Mouse (Mus musculus) left cerebral cortex, postnatal 14 days (tissue): Measurements from ENCODE around the gene Rab5if. TPM values are rescaled to one million over a fixed set of nuclear protein-coding genes. Genes with fewer than 3 reads are reported as not detected.
"Not testable (repeated sequence)": the region's sequence is repeated elsewhere in the genome, so short reads cannot be mapped to it uniquely, and the experiment has no call there.

Experiments used
- DNase-seq, 2 experiments: peaks; one replicate each; pipeline ENCODE4 v3.0.0; 2021 to 2022; ENCODE audit warnings: low spot score in 2 of 2, mixed read lengths in 1 of 2
- intact Hi-C: fragments of 180-260 bp; cut with DNase I; formaldehyde crosslinking; loops from one replicate; pipeline ENCODE4 v1.15.1; 2025
- total RNA-seq, 2 experiments: library from RNA; stranded (reverse); gene quantifications; 2 replicates each; pipeline ENCODE4 v1.2.3; 2021

Rab5if gene
- total RNA-seq, 2 experiments from 2014 or later, result 113 to 125 TPM

DNA sequence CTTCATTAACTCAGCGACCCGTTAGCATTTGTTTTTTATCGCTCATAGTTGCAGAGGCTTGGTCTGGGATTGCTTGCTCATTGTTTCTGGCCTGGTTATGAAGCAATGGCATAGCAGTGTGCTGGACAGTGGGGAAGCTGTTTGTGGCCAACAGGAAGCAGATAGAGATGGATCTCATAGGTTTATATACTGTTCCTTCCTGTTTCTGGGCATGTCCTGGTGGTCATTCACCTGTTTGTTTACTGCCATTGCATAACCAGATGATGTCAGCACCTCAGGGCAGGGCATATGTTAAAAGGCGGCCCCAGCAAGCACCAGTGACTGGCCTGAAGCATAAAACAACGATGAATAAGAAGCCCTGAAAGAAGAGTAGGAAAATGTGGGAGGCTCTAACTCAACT is 12.4 kb upstream of the Rab5if start:
- intact Hi-C loops, result loop anchor here (10.0 kb wide), 1 partner anchor 306 kb away; the partner anchor contains the start of gene Aar2
- no peak for DNase-seq

DNA sequence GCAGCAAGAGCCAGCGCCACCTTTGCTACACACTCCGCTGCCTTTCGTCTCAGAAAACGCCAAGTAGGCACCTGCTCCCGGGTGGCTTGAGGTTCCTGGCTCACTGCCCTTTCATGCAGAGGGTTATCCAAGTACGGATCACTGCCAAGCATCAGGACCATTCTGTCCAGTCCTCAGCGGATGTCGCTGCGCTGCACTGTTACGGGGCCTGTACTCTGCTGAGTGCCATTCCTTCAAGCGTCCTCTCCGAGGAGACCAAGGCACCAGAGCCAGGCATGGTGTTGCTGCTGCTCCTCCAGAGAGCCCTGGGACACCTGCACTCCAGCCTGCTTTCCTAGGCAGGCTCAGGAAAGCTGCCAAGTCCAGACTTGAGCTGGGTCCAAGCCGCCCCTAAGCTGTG is 9.3 kb upstream of the Rab5if start:
- not testable (repeated sequence) for DNase-seq
- intact Hi-C loops, result loop anchor here (10.0 kb wide), 1 partner anchor 309 kb away; the partner anchor contains the start of gene Aar2

- DNase-seq, result peak; percentile 60 to 62
These were observed 8.7 kb upstream of the Rab5if start for GRCm38 (mm10) chr2:156853999-156854771.

GRCm38 (mm10) chr2:156856311-156856710 is 6.6 kb upstream of the Rab5if start:
- intact Hi-C loops, result loop anchor here (10.0 kb wide), 1 partner anchor 312 kb away; the partner anchor contains the start of gene Aar2
- no peak for DNase-seq

More at GRCm38 (mm10) chr2:156853999-156854771, 8.7 kb upstream of the Rab5if start:
- intact Hi-C loops, result loop anchor here (2.0 to 10.0 kb wide), 2 partner anchors 45 to 309 kb away; partner anchors contain the start of gene Aar2

GRCm38 (mm10) chr2:156857385-156857791 is 5.5 kb upstream of the Rab5if start:
- DNase-seq, result no peak
- intact Hi-C loops, result loop anchor here (10.0 kb wide), 1 partner anchor 313 kb away; the partner anchor contains the start of gene Aar2

GRCm38 (mm10) chr2:156857835-156858234 is 5.1 kb upstream of the Rab5if start, which contains the start of gene 4930518I15Rik:
Gene 4930518I15Rik (minus strand): TSS chr2:156857946.
- DNase-seq, result no peak
- intact Hi-C loops, result loop anchor here (10.0 kb wide), 1 partner anchor 313 kb away; the partner anchor contains the start of gene Aar2

DNA sequence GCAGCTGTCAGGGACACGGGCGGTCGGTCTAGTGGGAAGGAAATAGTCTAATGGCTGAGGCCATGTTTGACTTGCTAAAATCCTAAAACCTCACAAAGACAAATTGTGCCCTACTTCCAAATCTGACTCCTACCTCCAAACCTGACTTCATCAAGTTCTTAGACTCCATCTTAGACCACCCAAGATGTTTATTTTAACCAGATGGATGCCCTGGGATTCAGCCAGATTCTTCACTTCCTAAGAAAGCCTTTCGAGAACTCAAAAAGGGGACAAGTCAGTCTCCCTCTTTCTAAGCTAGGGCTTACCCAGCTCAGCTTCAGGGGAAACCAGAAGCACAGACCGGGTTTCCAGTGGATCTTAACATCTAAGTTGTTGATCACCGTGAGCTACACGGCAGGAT is 4.3 kb upstream of the Rab5if start:
- intact Hi-C loops, result loop anchor here (10.0 kb wide), 1 partner anchor 314 kb away; the partner anchor contains the start of gene Aar2
- DNase-seq, result no peak

DNA sequence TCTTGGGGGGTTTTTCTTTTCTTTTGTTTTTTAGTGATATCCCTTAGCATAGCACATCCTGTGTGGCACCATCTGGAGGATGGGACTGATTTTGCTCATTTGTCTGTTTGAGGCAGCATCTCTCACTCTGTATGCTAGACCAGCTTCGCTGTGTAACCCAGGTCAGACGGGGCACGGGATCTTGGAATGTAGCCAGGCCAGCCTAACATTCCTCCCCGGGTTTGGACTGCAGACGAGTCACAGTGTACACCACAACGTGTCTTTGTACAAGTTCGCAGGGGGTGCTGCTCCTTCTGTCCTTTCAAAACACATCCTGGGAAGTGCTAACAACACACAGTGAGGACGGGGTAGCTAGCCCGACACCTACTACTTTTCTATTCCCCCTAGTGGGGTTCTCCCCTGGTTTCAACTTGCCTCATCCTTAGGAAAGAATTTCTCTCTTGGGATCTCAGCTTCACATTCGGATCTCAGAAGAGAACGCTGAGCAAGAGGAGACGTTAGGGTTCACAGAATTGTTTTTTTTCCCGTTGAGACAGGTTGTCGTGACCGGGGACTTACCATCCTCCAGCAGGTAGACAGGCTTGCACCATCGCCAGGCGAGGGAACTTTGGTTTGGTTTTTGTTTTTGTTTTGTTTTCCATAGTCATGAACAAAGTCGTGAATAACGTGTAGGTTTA is 749 bp upstream of the Rab5if start:
- peak in 1 of 2 experiments; percentile 28 for DNase-seq
- intact Hi-C loops, result no loop called here

- DNase-seq, result no peak
- intact Hi-C loops, result no loop called here
These were observed 696 bp downstream of the Rab5if start for GRCm38 (mm10) chr2:156863487-156864160.

GRCm38 (mm10) chr2:156864481-156864880 is 1.6 kb downstream of the Rab5if start:
- no peak for DNase-seq
- intact Hi-C loops, result no loop called here

DNA sequence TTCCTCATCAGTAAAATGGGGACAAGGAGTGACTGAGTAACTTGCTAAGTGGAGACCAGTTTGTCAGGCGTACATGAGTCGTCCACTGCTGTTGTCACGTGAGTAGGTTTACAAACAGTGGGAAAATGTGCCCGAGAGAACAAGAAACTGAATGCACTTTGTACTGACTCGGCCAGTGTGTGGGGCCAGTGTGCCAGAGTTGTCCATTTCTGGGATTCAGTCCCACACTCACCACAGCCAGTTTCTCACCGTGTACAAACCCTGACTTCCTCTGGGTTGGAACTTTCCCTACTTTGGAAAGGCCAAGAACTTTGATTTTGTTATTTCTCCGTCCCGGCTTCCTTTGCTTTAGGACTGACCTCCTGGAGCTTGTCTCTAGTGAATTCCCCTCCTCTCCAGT is 6.1 kb downstream of the Rab5if start:
- DNase-seq, result peak; percentile 25 to 38
- intact Hi-C loops, result no loop called here

DNA sequence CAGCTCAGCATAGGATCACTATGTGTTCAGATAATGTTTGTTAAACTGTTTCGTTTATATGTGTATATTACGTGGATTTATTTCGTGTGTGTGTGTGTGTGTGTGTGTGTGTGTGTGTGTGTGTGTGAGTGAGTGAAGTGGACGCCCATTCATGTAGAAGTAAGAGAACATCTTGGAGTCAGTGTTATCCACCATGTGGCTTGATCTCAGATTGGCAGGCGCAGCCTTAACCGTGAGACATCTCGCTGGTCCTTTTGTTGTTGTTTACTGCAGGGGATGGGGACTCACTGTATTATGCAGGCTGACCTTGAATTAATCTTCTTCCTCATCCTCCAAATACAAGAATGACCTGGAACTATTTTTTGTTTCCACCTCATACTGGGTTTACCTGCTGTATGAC is 6.6 kb downstream of the Rab5if start:
- DNase-seq, result no peak
- intact Hi-C loops, result no loop called here

DNA sequence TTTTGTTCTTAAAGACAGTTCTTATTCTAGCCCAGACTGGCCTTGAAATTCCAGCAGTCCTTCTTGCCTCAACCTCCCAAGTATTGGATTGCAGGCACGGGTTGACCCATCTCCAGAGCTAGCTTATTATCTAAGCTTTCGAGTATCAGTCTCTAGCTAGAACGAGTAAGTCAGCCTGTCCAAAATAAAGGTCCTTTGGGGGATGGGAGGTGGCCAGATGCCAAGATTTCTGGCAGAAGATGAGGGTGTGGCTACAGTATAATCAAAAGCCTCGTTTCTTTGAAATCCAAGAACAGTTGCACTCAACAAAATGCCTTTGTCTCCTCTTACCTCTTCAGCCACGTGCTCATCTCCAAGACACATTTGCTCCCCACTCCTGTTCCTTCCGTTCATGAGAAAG is 7.6 kb downstream of the Rab5if start:
- DNase-seq, result no peak
- intact Hi-C loops, result no loop called here

DNA sequence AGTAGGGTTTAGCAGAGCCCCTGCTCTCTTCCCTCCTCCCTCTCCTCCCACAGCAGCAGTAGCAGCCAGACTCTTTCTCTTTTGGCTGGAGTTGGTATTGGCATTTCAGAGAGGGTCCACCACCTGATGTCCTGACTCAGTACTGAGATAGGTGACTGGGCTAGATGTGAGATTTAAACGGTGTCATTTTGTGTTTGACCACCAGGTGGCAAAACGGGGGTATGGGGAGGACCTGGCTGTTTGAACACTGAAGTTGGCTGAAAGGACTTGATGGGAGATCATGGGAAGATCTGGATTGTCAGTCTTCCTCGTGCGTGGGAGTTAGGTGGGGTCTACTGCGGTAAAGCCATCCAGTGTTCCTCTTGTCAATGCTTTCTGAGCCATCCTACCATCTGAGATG is 10.7 kb downstream of the Rab5if start:
- intact Hi-C loops, result loop anchor here (2.0 kb wide), 1 partner anchor 121 kb away; no protein-coding TSS in a partner anchor
- peak in 1 of 2 experiments; percentile 61 for DNase-seq

DNA sequence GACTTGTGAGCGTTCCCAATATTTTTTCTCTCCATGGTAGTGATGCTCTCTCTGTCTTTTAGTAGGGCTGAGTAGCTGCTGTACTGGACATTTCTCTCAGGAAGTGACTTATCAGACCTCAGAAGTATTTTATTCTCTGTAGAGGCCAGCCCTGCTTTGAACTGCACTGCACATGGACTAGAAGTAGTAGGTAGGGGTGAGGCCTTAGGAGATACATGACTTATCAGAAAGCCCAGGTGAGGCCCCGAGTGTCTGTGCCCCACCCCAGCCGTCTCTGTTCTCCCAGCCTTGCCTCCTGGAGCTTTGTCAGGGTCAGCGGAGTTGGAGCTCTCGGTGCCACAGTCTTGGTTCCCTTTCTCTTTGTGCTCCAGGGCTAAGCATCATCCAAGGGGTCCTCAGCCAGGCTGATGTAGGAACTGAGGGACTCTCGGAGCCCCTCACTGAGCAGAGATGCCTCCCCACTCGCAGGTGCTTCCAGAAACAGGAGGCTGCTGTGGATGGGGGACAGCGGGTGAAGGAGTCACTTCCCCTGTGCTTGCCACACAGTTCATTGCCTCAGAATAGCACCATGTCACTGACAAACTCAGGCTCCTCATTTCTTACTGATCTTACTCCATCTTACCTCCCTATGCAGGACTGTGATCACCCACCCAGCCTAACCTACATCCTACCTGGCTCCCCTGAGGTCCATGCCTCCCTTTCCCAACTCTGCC is 11.3 kb downstream of the Rab5if start:
- no peak for DNase-seq
- intact Hi-C loops, result no loop called here

DNA sequence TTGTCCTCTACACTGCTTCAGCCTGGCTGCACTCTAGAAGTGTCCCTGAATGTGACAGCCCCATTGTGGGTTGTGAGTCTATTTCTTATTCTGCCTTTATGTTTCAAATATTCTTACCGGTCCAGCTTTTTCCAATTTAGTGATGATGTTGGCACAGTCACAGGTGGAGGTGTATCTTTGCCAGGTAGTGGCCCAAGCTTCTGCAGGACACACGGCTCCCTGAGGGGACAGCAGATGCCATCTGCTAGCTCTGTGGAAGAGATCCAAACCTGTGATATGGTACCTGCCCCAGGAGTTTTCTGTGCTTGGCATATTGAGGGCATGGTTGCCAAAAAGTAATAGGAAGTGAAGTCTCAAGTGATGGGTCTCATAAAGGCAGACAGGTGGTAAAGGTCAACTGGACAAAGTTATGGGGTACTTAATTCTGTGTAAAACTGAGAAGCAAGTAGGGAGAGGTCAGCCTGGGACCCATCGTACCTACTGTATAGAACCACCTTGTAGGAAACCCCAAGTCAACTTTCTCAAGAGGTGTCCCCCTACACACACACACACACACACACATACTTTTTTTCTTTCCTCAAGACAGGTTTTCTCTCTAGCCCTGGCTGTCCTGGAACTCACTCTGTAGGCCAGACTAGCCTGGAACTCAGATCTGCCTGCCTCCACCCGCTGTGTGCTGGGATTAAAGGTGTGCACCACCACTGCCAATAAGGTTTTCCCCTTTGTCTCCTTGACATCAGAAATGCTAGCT is 12.0 kb downstream of the Rab5if start:
- DNase-seq, result no peak
- intact Hi-C loops, result loop anchor here (5.0 kb wide), 2 partner anchors 202 to 222 kb away; partner anchors contain the start of gene Soga1

DNA sequence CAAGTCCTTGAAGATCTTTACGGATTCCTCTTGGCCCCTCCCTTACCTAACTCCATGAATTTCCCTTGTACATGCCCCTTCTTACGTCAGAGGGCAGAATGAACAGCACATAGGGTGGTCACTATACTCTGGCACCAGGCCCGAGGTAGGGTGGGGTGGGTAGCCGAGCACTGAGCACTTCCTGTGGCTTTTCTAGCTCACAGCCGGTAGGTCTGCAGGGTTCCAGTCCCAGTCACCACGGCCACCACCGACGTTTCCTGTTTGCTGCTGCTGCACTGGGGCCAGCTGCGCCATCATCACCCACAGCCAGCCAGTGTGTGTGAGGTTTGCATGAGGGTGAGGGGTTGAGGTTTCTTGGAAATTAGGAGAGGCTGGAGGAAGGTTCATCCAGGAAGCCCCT is 14.8 kb downstream of the Rab5if start:
- intact Hi-C loops, result loop anchor here (5.0 kb wide), 2 partner anchors 200 to 220 kb away; partner anchors contain the start of gene Soga1
- no peak for DNase-seq

- intact Hi-C loops, result loop anchor here (5.0 kb wide), 2 partner anchors 198 to 218 kb away; partner anchors contain the start of gene Soga1
- no peak for DNase-seq
These were observed 16.6 kb downstream of the Rab5if start for GRCm38 (mm10) chr2:156879541-156879940.
